Mouse (Mus musculus): Measurements from ENCODE around the gene Tspan33. TPM values are rescaled to one million over a fixed set of nuclear protein-coding genes. Genes with fewer than 3 reads are reported as not detected.

Tspan33 gene
- polyA plus RNA-seq, 1 experiment from 2014 or later = 19.5 TPM

- H3K4me2 ChIP-seq = no peak overlapping the region
- no peaks in the 10 kb centered on the region for H3K36me3 ChIP-seq
- H3K4me3 ChIP-seq (replicated peaks) = no peak overlapping the region
- H3K4me1 ChIP-seq = no peaks in the 10 kb centered on the region
- H3K9ac ChIP-seq = no peak overlapping the region
- WGBS = 65% methylated on average over 6 of the region's 6 CpGs
- ATAC-seq (ENCODE audit: insufficient read depth, low FRiP score, low read depth) = peak; percentile 87
- no peaks in the 10 kb centered on the region for H3K9me3 ChIP-seq
- no peaks in the 10 kb centered on the region for H3K27me3 ChIP-seq (replicated peaks)
- no peak overlapping the region for H3K27ac ChIP-seq
Observed at GRCm38 (mm10) chr6:29701051-29701450, 7.0 kb downstream of the Tspan33 start.

- Histone ChIP-seq H3K4me2 (no peak overlapping the region), H3K9ac (no peak overlapping the region), H3K27ac (no peak overlapping the region), H3K36me3 (no peaks in the 10 kb centered on the region), H3K4me3 (replicated peaks) (no peak overlapping the region), H3K9me3 (no peaks in the 10 kb centered on the region), H3K27me3 (replicated peaks) (no peaks in the 10 kb centered on the region), H3K4me1 (no peaks in the 10 kb centered on the region)
- ATAC-seq (ENCODE audit: insufficient read depth, low FRiP score, low read depth) = no peak
- WGBS = 82% methylated on average over 3 of the region's 3 CpGs
Observed at GRCm38 (mm10) chr6:29702126-29702525, 8.1 kb downstream of the Tspan33 start.

GRCm38 (mm10) chr6:29704143-29704542 lies 10.1 kb downstream of the Tspan33 start:
- Histone ChIP-seq H3K9me3 (no peaks in the 10 kb centered on the region), H3K4me3 (replicated peaks) (no peak overlapping the region)
- 82% methylated on average over 5 of the region's 5 CpGs for WGBS

GRCm38 (mm10) chr6:29707902-29708301 lies 13.9 kb downstream of the Tspan33 start:
- WGBS = 29% methylated on average over 2 of the region's 2 CpGs

More at GRCm38 (mm10) chr6:29704143-29704542, 10.1 kb downstream of the Tspan33 start:
- no peak for ATAC-seq (ENCODE audit: insufficient read depth, low FRiP score, low read depth)
- 0 out of 2 replicates have a peak, but pooled peaks cover 4% of the 10 kb centered on the region for H3K4me1 ChIP-seq
- no peaks in the 10 kb centered on the region for H3K36me3 ChIP-seq
- no peak overlapping the region for H3K27ac ChIP-seq
- H3K27me3 ChIP-seq (replicated peaks) = no peaks in the 10 kb centered on the region
- H3K4me2 ChIP-seq = no peak overlapping the region
- H3K9ac ChIP-seq = no peak overlapping the region

DNA sequence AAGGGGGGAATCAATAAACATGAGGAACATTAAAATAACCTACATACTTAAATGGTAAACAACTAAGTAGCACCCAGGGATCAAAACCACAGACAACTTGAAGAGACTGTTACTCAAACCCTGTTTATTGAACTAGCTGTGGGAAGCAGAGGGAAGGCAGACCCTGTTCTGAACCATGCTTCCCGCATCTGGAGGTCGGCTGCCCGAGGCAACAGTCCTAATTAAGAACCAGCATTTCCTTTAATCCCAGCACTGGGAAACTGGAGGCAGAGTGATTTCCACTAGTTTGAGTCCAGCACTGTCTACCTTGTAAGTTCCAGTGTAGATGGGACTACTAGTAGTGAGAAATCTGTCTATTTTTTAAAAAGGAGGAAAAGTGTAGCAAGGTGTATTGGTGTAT lies 17.3 kb downstream of the Tspan33 start:
- H3K9ac ChIP-seq = no peak overlapping the region
- no peaks in the 10 kb centered on the region for H3K27me3 ChIP-seq (replicated peaks)
- H3K4me2 ChIP-seq = no peak overlapping the region
- H3K9me3 ChIP-seq = no peaks in the 10 kb centered on the region
- WGBS = 80% methylated on average over 3 of the region's 3 CpGs
- 0 out of 2 replicates have a peak, but pooled peaks cover 4% of the 10 kb centered on the region for H3K4me1 ChIP-seq
- H3K36me3 ChIP-seq = no peaks in the 10 kb centered on the region
- no peak for ATAC-seq (ENCODE audit: insufficient read depth, low FRiP score, low read depth)
- no peak overlapping the region for H3K4me3 ChIP-seq (replicated peaks)
- no peak overlapping the region for H3K27ac ChIP-seq

More at GRCm38 (mm10) chr6:29707902-29708301, 13.9 kb downstream of the Tspan33 start:
- no peak for ATAC-seq (ENCODE audit: insufficient read depth, low FRiP score, low read depth)
- 0 out of 2 replicates have a peak, but pooled peaks cover 4% of the 10 kb centered on the region for H3K4me1 ChIP-seq
- no peak overlapping the region for H3K4me3 ChIP-seq (replicated peaks)
- H3K36me3 ChIP-seq = no peaks in the 10 kb centered on the region
- no peak overlapping the region for H3K27ac ChIP-seq
- H3K27me3 ChIP-seq (replicated peaks) = no peaks in the 10 kb centered on the region
- H3K9me3 ChIP-seq = no peaks in the 10 kb centered on the region
- H3K9ac ChIP-seq = no peak overlapping the region
- no peak overlapping the region for H3K4me2 ChIP-seq

- Histone ChIP-seq H3K36me3 (no peaks in the 10 kb centered on the region), H3K4me3 (replicated peaks) (no peak overlapping the region), H3K4me1 (0 out of 2 replicates have a peak, but pooled peaks cover 4% of the 10 kb centered on the region), H3K27ac (no peak overlapping the region), H3K27me3 (replicated peaks) (no peaks in the 10 kb centered on the region), H3K9ac (no peak overlapping the region), H3K9me3 (no peaks in the 10 kb centered on the region), H3K4me2 (no peak overlapping the region)
- ATAC-seq (ENCODE audit: insufficient read depth, low FRiP score, low read depth) = no peak
- WGBS = 39% methylated on average over 3 of the region's 3 CpGs
Observed at GRCm38 (mm10) chr6:29712011-29712584, 18.1 kb downstream of the Tspan33 start.

GRCm38 (mm10) chr6:29716624-29717365 lies 22.8 kb downstream of the Tspan33 start:
- Histone ChIP-seq H3K9me3 (no peaks in the 10 kb centered on the region), H3K4me3 (replicated peaks) (no peak overlapping the region), H3K4me2 (no peak overlapping the region), H3K27ac (peak overlapping the region; percentile 44; the same call in 1 of the 2 replicates), H3K36me3 (no peaks in the 10 kb centered on the region), H3K9ac (no peak overlapping the region), H3K27me3 (replicated peaks) (no peaks in the 10 kb centered on the region), H3K4me1 (peaks cover 17% of the 10 kb centered on the region)
- 51% methylated on average over 10 of the region's 10 CpGs for WGBS
- peak; percentile 65 for ATAC-seq (ENCODE audit: insufficient read depth, low FRiP score, low read depth)

- no peaks in the 10 kb centered on the region for H3K9me3 ChIP-seq
- ATAC-seq (ENCODE audit: insufficient read depth, low FRiP score, low read depth) = no peak
- no peak overlapping the region for H3K9ac ChIP-seq
- no peaks in the 10 kb centered on the region for H3K36me3 ChIP-seq
- WGBS = 57% methylated on average over 10 of the region's 10 CpGs
- no peak overlapping the region for H3K27ac ChIP-seq
- H3K4me2 ChIP-seq = no peak overlapping the region
- no peaks in the 10 kb centered on the region for H3K27me3 ChIP-seq (replicated peaks)
- H3K4me3 ChIP-seq (replicated peaks) = no peak overlapping the region
- peaks cover 17% of the 10 kb centered on the region for H3K4me1 ChIP-seq
Observed at GRCm38 (mm10) chr6:29717541-29717940, 23.5 kb downstream of the Tspan33 start.

- H3K4me2 ChIP-seq = peak overlapping the region; percentile 40; the same call in 1 of the 2 replicates
- 0 out of 2 replicates have a peak overlapping the region, but pooled peaks have one; percentile 6 for H3K4me3 ChIP-seq (replicated peaks)
- peak; percentile 28; the same call in 1 of the 2 replicates for ATAC-seq (ENCODE audit: insufficient read depth, low FRiP score, low read depth)
- no peaks in the 10 kb centered on the region for H3K36me3 ChIP-seq
- no peak overlapping the region for H3K9ac ChIP-seq
- no peaks in the 10 kb centered on the region for H3K27me3 ChIP-seq (replicated peaks)
- H3K27ac ChIP-seq = no peak overlapping the region
- 21% methylated on average over 14 of the region's 14 CpGs for WGBS
- H3K4me1 ChIP-seq = peaks cover 17% of the 10 kb centered on the region
- H3K9me3 ChIP-seq = no peaks in the 10 kb centered on the region
Observed at GRCm38 (mm10) chr6:29717952-29718521, 24.0 kb downstream of the Tspan33 start.

- ATAC-seq (ENCODE audit: insufficient read depth, low FRiP score, low read depth) = peak; percentile 70; the same call in 1 of the 2 replicates
- Histone ChIP-seq H3K36me3 (no peaks in the 10 kb centered on the region), H3K9ac (0 out of 2 replicates have a peak overlapping the region, but pooled peaks have one; percentile 4), H3K4me3 (replicated peaks) (peak overlapping the region; percentile 39), H3K9me3 (no peaks in the 10 kb centered on the region), H3K4me2 (peak overlapping the region; percentile 64), H3K27me3 (replicated peaks) (no peaks in the 10 kb centered on the region), H3K27ac (peak overlapping the region; percentile 48), H3K4me1 (peaks cover 17% of the 10 kb centered on the region)
- WGBS = 14% methylated on average over 15 of the region's 15 CpGs
Observed at GRCm38 (mm10) chr6:29718894-29719329, 24.9 kb downstream of the Tspan33 start.

DNA sequence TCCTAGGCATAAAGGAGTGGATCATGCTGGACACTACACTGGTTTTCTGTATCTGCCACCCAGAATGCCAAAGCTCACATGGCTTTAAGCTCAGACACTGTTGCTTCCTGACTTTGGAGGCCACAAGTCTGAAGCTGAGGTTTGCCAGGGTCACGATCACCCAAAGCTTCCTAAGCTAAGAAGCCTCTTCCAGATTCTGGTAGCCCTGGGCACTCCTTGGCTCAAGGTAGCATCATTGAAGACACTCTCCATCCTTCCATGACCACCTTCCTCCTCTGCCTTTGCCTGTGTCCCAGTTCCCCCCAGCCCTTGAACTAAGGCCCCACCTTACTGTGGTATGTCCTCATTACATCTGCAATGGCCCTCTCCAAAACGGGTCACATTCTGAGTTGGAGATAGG lies 27.9 kb downstream of the Tspan33 start:
- Histone ChIP-seq H3K27ac (no peak overlapping the region), H3K27me3 (replicated peaks) (no peaks in the 10 kb centered on the region), H3K4me3 (replicated peaks) (no peak overlapping the region), H3K4me1 (peaks cover 17% of the 10 kb centered on the region), H3K9ac (no peak overlapping the region), H3K9me3 (no peaks in the 10 kb centered on the region), H3K36me3 (no peaks in the 10 kb centered on the region), H3K4me2 (no peak overlapping the region)
- no peak for ATAC-seq (ENCODE audit: insufficient read depth, low FRiP score, low read depth)
- 60% methylated on average over 2 of the region's 2 CpGs for WGBS

Measured in stomach, embryonic 15.5 days (tissue).